Mouse (Mus musculus) adrenal gland, adult 8-10 months (tissue): ENCODE results near the gene Gpx4. TPM values are rescaled to one million over a fixed set of nuclear protein-coding genes. Genes with fewer than 3 reads are reported as not detected.

Source experiments
- DNase-seq: peaks from one replicate; pipeline ENCODE4 v3.0.0; 2022
- total RNA-seq, 4 experiments: library from RNA; stranded (reverse); gene quantifications; 2 replicates each; pipeline ENCODE4 v1.2.4; 2022

Gene Gpx4
- total RNA-seq, 4 experiments from 2014 or later: 697 to 776 (median 769) TPM

DNA sequence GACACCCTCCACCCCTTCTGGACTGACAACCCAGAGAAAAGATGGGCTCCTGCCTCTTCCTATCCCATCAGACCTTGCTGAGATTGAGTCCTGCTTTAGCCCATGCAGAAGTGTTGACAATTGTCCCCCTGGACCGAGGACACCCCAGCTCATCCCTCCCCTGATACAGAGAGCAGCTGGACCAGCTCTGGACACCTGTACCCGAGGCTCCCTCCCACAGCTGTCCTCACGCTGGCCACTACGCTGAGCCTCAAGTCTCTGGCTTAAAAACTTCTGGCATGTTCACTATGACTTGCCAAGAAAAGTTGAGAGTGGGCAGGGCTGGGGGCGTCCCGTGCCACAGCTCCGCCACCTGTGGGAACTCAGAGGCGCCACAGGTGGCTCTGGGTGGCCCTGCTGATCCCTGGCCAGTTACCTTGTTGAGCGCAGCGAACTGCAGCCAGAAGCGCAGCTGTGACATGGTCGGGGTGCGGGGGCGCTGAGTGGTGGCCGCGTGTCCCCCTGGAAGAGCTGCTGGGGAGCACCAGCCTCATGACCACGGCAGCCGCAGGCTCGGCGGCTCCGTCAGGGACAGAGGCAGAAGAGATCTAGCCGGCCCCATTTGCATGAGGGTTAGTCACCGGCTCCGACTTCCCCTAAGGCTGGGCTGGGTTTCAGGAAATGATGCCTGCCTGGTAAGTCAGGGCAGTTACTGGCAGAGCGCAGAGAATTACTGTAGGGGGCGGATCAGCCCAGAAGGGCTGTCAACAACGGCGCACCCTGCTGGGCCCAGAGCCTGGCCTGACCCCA, 28.0 kb downstream of the Gpx4 start:
- DNase-seq: peak; percentile 83

DNA sequence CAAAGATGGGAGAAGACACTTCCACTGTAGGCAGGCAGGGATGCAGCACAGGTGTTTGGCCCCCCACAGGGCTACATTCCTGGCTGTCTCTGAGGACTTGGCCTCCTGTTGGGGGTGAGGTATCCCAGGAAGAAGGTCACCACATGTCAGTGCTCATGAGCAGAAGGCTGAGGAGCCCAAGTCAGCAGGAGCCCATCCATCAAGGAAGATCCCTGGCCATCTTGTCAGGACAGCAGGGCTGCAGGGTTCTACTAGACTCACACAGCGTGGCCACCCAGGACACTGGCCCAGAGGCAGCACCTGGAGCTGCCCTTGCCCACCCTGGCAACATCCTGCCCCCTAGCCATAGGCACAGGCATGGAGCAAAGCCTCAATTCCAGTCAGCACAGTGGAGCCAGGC, 29.0 kb downstream of the Gpx4 start:
- DNase-seq: no peak

GRCm38 (mm10) chr10:80076386-80076785, 29.4 kb downstream of the Gpx4 start:
- DNase-seq: no peak

DNA sequence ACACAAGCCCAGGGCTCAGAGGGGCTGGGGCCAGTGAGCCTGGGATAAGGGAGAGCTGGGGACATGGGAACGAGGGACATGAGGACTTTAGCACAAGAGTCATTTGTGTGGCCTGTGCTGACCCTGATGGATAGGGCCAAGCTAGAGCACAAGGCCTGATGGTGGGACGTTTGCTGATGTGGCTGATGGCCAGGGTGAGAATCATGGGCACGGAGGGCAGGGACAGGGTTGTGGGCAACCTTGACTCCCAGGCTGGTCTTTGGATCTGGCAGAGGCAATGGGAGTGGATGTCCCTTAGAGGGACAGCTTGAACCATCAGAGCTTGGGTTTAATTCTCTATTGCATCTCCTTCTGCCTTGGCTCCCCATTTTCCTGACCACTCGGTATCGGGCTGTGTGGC, 30.3 kb downstream of the Gpx4 start:
- no peak for DNase-seq

GRCm38 (mm10) chr10:80078366-80078765, 31.4 kb downstream of the Gpx4 start:
- DNase-seq: peak; percentile 67

DNA sequence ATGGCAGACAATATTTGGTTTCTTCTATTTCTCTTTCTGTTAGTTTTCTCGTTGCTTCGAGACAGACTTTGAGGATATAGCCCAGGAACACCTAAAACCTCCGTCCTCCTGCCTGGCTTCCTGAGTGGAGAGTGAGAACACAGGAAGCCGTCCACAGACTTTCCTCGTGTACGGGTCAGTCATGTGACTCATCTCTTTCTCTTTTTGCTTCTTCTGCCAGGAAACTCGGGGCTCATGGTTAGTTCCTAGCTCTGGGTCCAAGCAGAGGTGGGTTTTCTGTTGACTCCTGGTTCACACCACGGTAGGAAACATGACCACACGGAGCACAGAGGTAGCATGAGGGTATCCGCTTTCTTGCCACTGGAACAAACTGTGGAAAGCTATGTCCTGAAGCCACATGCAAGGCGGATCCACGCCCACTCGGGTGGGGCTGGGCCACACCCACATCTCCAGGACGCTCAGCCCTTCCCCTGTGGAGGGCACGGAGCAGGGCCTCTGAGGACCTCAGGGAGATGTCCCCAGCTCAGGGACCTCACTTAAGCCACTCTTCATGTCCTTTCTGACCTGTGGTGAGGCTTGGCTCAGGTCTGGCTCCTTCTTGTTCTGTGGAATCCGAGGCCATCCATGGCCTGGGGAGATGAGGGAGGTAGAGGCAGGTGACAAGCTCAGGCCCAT, 33.6 kb downstream of the Gpx4 start:
- no peak for DNase-seq

DNA sequence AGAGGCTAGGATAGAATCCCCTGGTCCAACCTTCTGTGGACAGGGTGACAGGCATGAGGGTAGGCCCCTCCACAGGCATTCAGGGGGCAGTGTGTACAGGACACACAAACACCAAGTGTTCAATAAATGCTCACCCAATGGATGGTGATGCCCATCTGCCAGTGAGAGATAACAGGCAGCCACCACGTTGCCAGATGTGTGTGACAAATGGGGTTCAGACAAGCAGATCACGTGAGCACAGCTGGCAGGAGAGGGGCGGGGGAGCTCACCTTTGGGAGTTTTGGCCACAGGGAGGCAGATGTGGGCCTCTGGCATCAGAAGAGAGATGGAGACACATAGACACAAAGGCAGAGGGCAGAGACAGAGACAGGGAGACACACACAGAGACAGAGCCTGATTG, 34.1 kb downstream of the Gpx4 start:
- DNase-seq: no peak

- no peak for DNase-seq
These were observed 38.0 kb downstream of the Gpx4 start for GRCm38 (mm10) chr10:80084817-80085487.

DNA sequence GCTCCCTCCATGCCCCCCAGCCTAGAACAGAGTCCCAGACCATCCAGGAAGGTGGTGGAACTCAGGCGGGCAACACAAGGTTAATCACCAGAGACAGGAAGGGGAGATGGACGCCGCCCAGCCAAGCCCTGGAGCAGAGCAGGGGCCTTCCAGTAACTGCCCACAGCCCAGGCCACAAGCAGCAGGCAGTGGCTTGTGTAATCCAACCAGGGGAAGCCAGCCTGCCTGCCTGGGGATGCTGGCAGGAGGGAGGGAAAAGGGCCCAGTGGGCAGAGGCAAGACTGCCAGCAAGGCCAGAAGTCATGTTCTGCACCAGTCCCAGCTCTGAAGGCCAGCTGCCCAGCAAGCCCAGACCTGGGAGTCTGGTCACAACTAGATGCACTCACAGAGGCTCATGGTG, 39.9 kb downstream of the Gpx4 start:
- peak; percentile 64 for DNase-seq

GRCm38 (mm10) chr10:80087483-80087882, 40.5 kb downstream of the Gpx4 start:
- no peak for DNase-seq

GRCm38 (mm10) chr10:80089146-80089545, 42.2 kb downstream of the Gpx4 start:
- no peak for DNase-seq

GRCm38 (mm10) chr10:80091527-80091926, 44.6 kb downstream of the Gpx4 start:
- DNase-seq: no peak

DNA sequence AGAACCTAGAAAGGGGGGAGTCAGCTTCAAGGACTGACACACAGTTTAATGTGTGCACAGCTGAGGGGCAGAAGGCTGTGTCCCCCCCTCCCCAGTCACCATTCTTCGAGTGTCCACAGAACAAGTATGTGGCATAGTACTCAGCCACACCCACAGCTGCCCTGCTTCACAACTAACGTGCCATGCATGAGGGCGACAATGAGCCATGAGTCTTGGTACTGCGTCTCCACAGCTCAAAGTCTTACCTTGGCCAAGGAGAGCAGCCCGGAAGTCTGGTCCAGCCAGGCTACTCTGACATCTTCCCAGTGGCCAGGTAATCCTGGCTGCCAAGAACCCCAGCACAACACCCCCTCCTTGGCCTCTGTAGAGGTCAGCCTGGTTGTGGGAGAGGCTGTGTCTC, 45.7 kb downstream of the Gpx4 start:
- DNase-seq: no peak

- DNase-seq: peak; percentile 75
These were observed 47.1 kb downstream of the Gpx4 start for GRCm38 (mm10) chr10:80094085-80094484.

- DNase-seq: no peak
These were observed 47.7 kb downstream of the Gpx4 start for GRCm38 (mm10) chr10:80094684-80095083.

DNA sequence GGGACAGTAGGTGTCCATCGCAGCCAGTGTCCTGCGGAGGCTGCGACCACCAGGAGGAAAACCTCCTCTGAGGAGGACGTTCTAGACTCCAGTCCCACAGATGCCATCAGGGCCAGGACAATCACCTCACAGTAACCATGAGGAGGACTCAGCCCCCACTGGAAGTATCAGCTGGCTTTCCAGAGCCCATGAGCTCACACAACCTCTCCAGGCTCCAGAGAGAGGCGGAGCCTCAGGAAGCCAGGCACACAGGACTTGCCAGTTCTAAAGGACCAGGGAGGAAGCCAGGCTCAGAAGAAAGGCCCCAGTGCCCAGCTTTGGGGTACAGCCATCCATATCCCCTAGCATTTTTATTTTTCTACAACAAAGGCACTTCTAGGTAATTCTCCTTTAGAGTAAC, 48.6 kb downstream of the Gpx4 start:
- no peak for DNase-seq

- no peak for DNase-seq
These were observed 50.3 kb downstream of the Gpx4 start for GRCm38 (mm10) chr10:80097275-80097674.

DNA sequence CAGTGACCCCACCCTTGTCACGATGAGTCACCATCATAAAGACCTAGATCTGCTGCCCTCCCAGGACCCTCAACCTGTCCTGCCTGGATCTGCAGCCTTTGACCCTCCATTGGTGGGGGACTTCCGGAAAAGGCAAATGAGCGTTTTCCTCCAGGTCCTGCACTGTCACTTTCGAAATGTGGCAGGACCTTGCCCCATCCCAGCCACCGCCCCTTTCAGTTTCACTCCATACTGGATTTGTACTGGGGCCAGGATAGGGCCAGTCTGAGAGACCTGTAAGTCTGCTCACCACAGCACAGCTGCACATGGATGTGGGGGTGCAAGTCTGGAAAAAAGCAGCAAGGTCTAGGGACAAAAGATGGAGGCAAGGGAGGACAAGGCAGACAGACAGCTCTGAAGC, 51.7 kb downstream of the Gpx4 start:
- no peak for DNase-seq

- peak; percentile 61 for DNase-seq
These were observed 54.0 kb downstream of the Gpx4 start for GRCm38 (mm10) chr10:80100982-80101381.

DNA sequence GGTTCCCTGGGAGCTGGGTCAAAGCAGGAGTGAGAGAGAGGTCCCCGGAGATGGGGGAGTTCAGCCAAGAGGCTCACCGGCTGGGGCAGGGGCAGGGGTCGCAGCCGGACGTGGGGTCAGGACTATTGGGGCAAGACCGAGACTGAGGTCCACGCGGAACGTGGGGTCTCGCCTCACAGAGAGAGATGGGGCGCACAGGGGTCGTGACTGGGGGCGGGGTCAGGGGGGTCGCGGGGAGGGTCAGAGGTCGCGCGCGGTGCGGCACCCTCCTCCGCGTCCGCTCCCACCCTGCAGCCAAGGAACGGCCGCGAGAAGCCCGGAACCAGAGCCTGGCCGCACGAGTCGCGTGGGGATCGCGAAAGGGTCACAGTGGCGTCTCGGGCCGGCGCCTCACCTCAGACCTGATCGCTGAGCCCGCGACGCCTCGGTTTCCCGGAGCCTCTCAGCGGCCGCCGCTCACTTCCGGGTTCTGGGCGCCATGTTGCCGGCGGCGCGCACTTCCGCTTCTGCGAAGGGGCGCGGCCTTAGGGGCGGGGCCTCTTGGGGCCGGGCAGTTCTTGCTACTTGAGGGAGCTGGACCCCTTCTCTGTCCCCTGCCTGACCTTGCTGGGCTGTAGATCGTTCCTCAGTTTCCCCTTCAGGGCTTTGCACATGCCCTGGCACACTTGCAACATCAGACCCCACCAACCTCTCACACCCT, 55.4 kb downstream of the Gpx4 start:
- peak; percentile 78 for DNase-seq

DNA sequence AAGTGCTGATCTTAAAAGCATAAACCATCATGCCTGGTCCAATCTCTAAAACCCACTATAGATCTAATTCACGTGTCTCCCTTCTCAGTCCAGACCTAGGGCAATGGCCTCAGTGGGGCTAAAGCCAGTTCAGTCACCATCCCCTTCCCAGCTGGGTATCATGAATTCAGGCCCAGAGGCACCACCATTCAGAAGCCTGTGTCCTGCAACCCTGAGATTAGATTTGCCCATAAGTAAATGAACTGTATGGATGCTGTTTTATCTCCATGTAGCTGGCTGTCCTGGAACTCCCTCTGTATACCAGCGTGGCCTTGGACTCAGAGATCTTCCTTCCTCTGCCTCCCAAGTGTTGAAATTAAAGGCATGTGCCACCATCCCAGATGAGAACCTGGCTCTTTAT, 56.1 kb downstream of the Gpx4 start:
- no peak for DNase-seq

DNA sequence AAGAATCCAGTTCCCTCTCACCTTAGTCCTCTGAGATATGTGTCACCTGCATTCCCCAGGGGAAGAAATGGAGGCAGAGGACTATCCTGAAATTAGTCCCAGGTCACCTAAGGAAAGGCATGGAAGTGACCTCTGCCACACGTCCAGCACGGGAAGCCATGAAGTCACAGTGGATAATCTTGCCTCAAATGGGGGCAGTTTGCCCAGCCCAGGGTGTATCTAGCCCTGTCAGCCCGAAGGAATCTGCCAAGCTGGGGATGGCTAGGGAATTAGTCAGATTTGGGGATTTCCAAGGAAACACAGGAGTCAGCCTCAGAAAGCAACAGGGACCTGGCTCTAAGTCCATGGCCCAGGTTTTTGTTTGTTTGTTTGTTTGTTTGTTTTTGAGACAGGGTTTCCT, 57.2 kb downstream of the Gpx4 start:
- DNase-seq: no peak

DNA sequence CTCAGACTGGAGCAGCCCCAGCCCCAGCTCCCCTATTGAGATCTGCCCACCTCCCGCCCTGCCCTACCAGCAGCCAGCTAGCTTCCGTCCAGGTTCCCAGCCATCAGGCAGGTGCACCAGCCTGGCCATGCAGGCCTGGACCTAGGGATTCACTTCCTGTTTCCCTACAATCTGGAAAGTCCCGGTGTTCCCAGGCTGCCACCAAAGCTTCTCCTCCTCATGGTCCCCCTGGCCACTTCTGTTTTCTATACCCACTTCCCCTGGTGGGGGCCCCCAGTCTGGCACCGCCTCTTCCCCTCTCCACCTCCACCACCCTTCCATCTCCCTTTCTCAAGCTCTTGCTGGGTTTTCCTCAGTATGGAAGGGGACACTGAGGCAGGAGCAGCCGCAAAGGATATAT, 58.5 kb downstream of the Gpx4 start, which contains the start of gene Sbno2:
Gene Sbno2, minus strand, starts transcription at position 112 of the 400 bp plus-strand sequence.
- no peak for DNase-seq
